Mouse (Mus musculus) large intestine, adult 2 months (tissue): ENCODE data around the gene Tmem214. TPM values are rescaled to one million over a fixed set of nuclear protein-coding genes. Genes with fewer than 3 reads are reported as not detected.
"Not testable (repeated sequence)": the region's sequence is repeated elsewhere in the genome, so short reads cannot be mapped to it uniquely, and the experiment has no call there.

Source experiments
- DNase-seq: peaks from one replicate; pipeline ENCODE4 v3.0.0-alpha.2; 2012; ENCODE audit warnings: low read depth, low spot score
- WGBS: fragments of 180-500 bp; shearing (Covaris S2); methylation state at CpG from one replicate; pipeline ENCODE4 v1.1.7; 2018; 5-methylcytosine and 5-hydroxymethylcytosine counted together
- polyA plus RNA-seq: library from polyadenylated mRNA; depleted of rRNA; stranded (reverse); fragments of >200 nt; gene quantifications from 2 replicates; pipeline ENCODE4 v1.2.3, GENCODE M21; 2012

Gene Tmem214
- polyA plus RNA-seq, 1 experiment: 84.2 TPM

- WGBS: 9% methylated on average over 2 of the region's 2 CpGs
These were observed 2.3 kb downstream of the Tmem214 start for GRCm38 (mm10) chr5:30870131-30870406.

GRCm38 (mm10) chr5:30872574-30872973 lies 4.8 kb downstream of the Tmem214 start:
- 95% methylated on average over 9 of the region's 9 CpGs for WGBS
- no peak for DNase-seq

More at GRCm38 (mm10) chr5:30870131-30870406, 2.3 kb downstream of the Tmem214 start:
- no peak for DNase-seq

GRCm38 (mm10) chr5:30874365-30874764 lies 6.6 kb downstream of the Tmem214 start:
- DNase-seq: no peak
- WGBS: 91% methylated on average over 7 of the region's 7 CpGs

GRCm38 (mm10) chr5:30878616-30879015 lies 10.8 kb downstream of the Tmem214 start:
- DNase-seq: no peak
- 20% methylated on average over 6 of the region's 6 CpGs for WGBS

- 67% methylated on average over 5 of the region's 5 CpGs for WGBS
- no peak for DNase-seq
These were observed 11.6 kb downstream of the Tmem214 start for GRCm38 (mm10) chr5:30879347-30879943.

GRCm38 (mm10) chr5:30881839-30882238 lies 14.0 kb downstream of the Tmem214 start:
- 85% methylated on average over 4 of the region's 4 CpGs for WGBS
- DNase-seq: not testable (repeated sequence)

GRCm38 (mm10) chr5:30886209-30886608 lies 18.4 kb downstream of the Tmem214 start:
- no peak for DNase-seq
- 34% methylated on average over 4 of the region's 4 CpGs for WGBS

- DNase-seq: no peak
- WGBS: 14% methylated on average over 5 of the region's 5 CpGs
These were observed 18.9 kb downstream of the Tmem214 start for GRCm38 (mm10) chr5:30886731-30887130.

GRCm38 (mm10) chr5:30887331-30887761 lies 19.5 kb downstream of the Tmem214 start:
- peak; percentile 66 for DNase-seq
- under 1% methylated on average over 19 of the region's 19 CpGs for WGBS

- peak; percentile 84 for DNase-seq
- WGBS: under 1% methylated on average over 28 of the region's 28 CpGs
These were observed 20.1 kb downstream of the Tmem214 start for GRCm38 (mm10) chr5:30887858-30888336.

- under 1% methylated on average over 42 of the region's 42 CpGs for WGBS
- peak; percentile 67 for DNase-seq
These were observed 20.7 kb downstream of the Tmem214 start, which contains the start of gene Agbl5 for GRCm38 (mm10) chr5:30888337-30889087. Gene Agbl5, plus strand, starts transcription at chr5:30888694.

- DNase-seq: no peak
- WGBS: under 1% methylated on average over 41 of the region's 42 CpGs
These were observed 21.4 kb downstream of the Tmem214 start for GRCm38 (mm10) chr5:30889088-30889754.

GRCm38 (mm10) chr5:30890375-30890774 lies 22.6 kb downstream of the Tmem214 start:
- no peak for DNase-seq
- WGBS: 71% methylated on average over 7 of the region's 7 CpGs

- 83% methylated on average over 5 of the region's 5 CpGs for WGBS
- DNase-seq: no peak
These were observed 34.0 kb downstream of the Tmem214 start for GRCm38 (mm10) chr5:30901860-30902259.

GRCm38 (mm10) chr5:30907413-30908059 lies 39.7 kb downstream of the Tmem214 start, which contains the start of gene Ost4:
Gene Ost4, minus strand, starts transcription at chr5:30907788.
- under 1% methylated on average over 58 of the region's 58 CpGs for WGBS
- peak; percentile 78 for DNase-seq

GRCm38 (mm10) chr5:30908426-30909299 lies 40.9 kb downstream of the Tmem214 start:
- no peak for DNase-seq
- WGBS: 28% methylated on average over 13 of the region's 13 CpGs

GRCm38 (mm10) chr5:30909300-30909659 lies 41.5 kb downstream of the Tmem214 start:
- WGBS: 9% methylated on average over 7 of the region's 7 CpGs
- DNase-seq: peak; percentile 50

GRCm38 (mm10) chr5:30909863-30910262 lies 42.1 kb downstream of the Tmem214 start:
- no peak for DNase-seq
- WGBS: 71% methylated on average over 7 of the region's 7 CpGs

- DNase-seq: no peak
These were observed 42.7 kb downstream of the Tmem214 start for GRCm38 (mm10) chr5:30910481-30910880.
